Mouse (Mus musculus) erythroblast, embryonic 14.5 days (primary cell): ENCODE results near the gene C1qa.

Experiments
- GATA1 ChIP-seq: IDR thresholded peaks from 2 replicates; pipeline ENCODE4 v1.6.1; 2012; ENCODE audit warnings: low read length, inconsistent platforms, mixed read lengths
- TAL1 ChIP-seq: IDR thresholded peaks from 3 replicates; pipeline ENCODE4 v1.6.1; 2012; ENCODE audit warnings: low read length, inconsistent platforms, mixed read lengths

DNA sequence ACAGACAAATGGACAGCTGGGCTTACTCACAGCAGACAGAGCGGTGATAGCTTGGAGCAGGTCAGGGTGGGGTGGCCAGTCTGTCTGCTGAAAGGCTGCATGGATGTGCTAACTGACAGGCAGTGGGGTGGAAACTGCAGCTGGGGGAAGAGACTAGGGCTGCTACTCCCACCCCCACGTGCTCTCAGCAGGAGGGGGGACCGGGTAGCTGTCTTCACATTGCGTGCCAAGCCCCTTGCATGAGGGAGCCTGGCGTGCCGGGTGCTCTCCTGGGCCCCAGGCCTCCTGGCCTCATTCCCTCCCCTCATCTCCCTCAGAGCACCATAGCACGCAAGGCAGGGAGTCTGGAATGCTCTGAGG, 18.5 kb upstream of the C1qa start:
- no peak for TF ChIP-seq TAL1
- TF ChIP-seq GATA1: no peak
